Mouse (Mus musculus) CD8-positive naive resting alpha-beta T cell, adult 2 months (primary cell): ENCODE data around the gene Pip5kl1.

Experiments
- DNase-seq, 2 experiments: peaks; one replicate each; pipeline ENCODE4 v3.0.0; 2022; ENCODE audit warnings: low read depth in 2 of 2, low spot score in 2 of 2

The Pip5kl1 gene

DNA sequence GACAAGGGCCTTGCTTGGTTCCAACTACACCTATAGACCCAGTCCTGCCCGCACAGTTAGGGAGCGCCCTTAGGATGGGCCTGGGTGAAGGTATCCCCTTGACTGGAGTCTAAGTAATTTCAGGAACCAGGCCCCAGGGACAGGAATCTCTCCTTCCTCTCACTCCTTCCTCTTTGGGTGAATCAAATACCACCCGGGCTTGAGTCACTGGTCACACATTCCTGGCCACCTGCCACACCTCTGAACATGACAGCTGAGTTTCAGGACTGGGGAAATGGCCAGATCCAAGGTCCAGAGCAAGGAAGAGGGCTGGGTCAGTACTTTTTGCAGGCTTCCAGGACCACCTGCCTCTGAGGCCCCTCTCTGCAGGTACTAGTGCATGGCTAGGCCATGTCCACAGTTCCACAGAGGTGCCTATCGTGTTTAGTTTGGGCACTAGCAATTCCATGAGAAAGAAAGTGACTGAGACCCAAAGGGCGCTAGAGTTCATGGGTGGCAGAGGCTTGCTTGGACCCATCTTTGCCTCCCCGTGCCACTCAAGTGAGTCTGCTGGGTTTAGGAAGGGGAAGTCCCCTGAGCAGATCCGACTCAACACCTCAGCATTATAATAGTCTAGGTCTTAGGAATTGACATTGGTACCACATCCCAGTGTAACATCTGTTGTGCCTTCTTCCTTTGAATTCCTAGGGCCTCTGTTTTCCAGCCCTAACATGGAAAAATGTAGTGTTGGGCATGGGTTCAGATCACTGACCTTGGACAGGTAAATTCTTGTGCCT is 26.4 kb upstream of the Pip5kl1 start:
- no peak for DNase-seq

DNA sequence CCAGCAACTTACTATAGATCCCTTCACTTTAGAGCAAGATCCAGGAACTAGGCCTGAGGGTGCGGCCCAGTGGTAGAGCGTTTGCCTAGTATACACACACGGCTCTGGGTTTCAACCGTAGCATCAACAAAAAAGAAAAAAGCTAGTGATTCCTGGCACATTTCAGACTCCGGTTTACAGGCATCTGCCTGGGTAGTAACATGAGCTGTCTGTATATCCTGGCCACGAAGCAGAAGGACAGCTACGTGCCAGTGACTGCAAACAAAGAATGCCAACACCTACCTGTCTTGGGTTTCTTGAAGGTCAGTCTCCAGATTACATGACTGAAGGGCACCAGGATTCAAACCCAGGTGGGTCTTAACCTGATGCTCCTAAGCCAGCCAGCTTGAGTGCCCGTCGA is 25.4 kb upstream of the Pip5kl1 start:
- DNase-seq = no peak

DNA sequence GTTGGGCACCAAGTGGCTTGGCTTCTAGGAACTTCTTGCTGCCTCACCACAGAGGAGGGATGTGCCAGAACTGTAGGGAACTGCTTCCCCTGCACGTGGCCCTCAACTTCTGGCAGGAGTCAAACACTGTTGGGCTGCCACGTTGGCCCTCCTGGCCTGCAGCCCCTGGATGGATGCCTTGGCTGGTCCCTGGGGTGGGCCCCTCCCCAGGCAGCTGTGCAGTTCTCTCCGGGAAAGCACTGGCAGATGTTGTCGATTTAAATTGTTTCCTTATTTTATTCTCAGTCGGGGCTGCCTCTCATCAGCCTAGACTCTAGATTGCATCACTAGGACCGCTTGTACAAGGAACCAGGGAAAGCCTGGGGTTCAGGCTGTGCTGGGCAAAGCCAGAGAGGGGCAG is 24.8 kb upstream of the Pip5kl1 start:
- no peak for DNase-seq

DNA sequence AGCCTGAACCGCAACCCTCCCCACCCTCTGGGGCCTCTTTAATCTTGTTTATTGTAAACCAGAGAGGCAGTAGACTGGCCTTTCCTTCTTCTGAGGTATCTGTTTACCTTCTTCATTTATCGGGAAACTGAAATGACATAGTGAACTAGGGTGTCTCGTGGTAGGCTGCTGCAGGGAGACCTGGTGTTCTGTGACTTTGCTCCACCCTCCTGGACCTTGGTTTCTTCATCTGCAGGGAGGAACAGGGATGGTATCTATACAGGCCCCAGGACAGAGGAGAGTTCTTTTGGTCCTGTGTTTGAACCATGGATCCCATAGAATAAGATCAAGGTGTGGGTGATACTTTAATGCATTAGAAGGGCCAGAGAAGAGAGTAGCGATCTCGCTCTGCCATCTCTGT is 23.4 kb upstream of the Pip5kl1 start:
- no peak for DNase-seq

DNA sequence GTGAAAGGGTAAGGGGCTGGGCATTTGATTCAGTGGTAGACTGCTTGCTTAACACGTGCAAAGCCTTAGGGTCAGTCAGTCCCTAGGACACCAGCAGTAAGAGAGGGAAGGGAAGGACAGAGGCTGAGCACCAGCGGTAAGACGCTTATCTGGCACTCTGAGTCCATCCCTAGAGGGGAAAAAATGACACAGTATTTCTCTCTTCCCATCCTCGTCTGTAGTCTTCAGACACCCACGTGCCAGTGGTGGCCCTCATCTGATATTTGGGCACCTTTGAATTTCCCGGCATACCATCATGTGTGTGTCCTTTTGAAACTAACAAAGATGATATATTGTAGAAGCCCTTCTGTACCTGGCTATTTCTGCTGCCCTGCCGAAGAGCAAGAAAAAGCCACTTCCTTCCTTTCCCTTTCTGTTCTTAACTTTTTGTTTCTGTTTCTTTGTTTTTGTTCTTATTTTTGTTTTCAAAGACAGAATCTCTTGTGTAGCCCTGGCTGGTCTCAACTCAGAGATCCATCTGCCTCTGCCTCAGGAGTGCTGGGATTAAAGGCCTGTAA is 20.9 kb upstream of the Pip5kl1 start:
- peak in 1 of 2 experiments; percentile 44 for DNase-seq

DNA sequence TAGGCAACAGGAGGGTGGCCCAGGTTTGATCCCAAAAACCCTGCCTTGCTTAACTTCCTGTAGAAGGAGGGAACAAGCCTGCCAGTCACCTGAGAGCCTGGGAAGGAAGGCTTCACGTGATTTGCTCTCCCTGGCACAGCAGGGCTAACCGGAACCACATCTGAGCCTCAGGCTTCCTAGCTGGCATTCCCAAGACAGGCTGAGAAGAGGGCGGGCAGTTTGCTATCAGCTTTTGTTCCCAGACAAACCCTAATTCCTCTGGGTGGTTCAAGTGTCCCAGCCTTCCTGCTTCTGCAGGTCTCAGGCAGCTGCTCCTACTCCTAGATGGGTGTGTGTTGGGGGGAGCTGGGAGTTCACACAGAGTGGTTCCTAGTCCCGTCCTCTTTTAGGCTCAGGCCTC is 19.1 kb upstream of the Pip5kl1 start:
- DNase-seq = no peak

DNA sequence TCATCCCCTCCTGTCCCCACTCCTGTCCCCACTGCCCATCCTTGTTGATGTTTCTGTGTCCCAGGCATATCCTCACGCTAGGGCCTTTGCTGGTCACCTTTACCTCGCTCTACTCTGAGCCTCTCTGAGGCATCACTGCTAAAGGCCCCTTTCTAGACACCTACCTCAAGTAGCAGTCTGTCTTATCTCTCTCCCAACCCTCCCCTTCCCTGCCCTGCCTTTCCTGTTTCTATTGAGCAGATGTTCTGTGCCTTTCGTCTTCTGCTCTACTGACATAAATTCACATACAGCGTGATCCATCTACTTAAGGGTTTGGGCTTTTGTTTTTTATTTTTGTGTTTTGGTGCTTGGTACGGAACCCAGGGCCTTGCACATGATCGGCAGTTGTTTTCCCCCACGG is 18.6 kb upstream of the Pip5kl1 start:
- no peak for DNase-seq

DNA sequence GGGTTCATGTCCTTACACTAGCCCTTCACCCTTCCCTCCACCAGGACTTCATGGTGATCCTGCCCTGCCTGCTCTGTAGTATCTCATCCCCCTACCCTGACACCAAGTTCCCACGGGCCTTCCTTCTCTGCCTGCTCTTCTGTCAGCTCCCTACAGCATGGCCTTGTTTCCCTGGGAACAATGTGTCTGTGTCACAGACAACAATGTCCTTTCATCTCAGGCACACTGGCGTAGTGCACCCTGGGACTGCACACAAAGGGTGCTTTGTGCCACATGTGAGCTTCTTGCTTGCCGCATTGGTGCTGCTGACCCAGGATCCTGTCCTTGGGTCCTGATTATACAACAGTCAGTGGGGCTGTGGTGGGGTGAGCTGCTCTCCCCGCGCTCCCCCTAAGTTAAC is 15.0 kb upstream of the Pip5kl1 start:
- no peak for DNase-seq

DNA sequence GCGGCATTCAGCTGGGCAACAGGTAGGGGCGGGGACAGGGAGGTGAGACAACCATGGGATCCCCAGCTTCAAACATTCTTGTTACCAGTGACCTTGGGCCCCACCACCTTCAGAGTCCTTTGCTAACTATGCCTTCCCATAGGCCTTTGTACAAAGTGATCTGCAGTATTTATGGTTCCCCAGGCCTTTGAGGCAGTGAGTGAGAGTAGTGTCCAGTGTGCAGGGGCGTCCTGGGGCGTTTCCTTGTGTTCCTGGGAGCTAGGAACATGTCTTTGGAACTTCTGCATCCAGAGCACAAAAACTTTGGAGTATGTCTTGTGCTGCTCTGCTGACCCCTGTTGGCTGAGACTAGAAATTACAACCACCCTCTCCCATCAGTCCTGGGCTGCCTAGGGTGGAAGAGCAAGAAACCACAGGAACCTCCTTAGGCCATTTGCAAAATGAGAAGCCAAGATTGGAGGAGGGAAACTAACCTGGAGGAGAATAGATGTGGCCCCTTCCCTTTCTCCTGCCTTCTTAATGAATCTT is 8.0 kb upstream of the Pip5kl1 start:
- DNase-seq = peak; percentile 52 to 73

DNA sequence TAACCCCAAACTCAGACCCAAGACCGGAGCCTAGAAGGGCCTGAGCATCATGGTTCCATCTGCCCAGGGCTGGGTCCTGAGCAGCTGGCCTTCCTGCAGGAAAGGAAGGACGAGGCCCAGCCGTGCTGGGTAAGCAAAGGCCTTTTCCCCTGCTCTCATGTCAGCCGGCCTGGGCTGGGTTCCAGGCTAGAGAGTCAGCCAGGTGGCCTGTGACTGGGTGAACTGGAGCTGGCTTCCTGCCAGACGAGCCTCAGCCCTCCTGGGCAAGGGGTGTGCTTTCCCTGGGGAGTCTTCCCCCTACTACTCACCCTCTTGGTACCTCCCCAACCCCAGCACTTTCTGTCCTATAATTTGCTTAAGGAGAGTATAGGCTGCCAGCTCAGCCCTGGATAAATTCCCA is 6.4 kb upstream of the Pip5kl1 start:
- DNase-seq = no peak

DNA sequence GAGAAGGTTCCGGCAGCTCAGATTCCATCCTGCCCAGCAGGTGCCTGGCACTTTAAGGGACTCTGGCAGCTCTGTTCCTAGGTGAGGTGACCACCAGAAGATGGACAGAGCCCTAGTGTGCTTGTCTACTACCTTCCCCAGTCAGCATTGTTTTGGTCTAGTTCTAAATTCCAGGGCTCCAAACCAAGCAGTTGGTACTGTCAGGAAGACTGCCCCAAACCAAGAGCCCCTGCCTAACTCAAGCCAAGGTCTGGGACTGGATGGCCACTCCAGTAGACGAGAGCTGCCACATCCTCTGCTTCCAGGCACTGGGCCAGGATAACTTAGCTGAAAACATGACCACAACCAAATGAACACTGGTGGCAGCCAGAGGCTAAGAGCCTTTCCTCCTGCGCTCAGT is 5.7 kb upstream of the Pip5kl1 start:
- no peak for DNase-seq

DNA sequence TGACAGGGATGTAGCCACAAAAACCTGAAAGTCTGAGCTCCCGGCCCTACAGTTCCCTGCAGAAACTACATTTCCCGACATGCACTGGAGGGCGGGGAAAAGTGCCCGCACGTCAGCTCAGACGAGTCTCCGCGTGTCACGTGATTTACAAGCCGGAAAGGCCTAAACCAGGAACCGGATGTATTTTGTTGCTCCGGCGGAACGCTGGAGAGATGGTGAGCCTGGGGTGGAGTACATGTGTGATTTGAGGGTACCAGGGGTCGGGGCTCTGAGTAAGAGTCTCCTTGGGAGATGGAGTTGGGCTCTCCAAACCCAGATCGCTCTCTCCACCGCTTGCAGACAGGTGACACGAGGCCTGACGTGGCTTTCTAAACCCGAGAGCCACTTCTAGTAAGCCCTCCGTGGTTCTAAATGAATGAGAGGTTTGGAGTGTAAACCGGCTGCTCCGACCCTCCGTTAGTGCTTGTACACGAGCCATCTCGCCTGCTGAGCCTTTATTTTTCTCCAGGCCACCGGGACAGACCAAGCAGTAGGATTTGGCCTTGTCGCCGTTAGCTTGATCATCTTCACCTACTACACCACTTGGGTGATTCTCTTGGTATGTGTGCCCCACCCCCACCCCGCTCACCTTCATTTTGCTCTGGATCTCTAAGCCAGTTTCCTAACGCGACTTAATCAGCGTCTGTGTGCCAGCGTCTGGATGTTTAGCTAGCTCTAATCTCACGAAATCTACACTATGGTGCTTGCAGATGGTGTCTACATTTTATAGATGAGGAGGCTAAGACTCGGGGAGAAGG is 3.7 kb upstream of the Pip5kl1 start, which contains the start of gene Dpm2:
Dpm2 (plus strand) TSS at position 161 of the 797 bp plus-strand sequence.
- peak; percentile 79 to 86 for DNase-seq

DNA sequence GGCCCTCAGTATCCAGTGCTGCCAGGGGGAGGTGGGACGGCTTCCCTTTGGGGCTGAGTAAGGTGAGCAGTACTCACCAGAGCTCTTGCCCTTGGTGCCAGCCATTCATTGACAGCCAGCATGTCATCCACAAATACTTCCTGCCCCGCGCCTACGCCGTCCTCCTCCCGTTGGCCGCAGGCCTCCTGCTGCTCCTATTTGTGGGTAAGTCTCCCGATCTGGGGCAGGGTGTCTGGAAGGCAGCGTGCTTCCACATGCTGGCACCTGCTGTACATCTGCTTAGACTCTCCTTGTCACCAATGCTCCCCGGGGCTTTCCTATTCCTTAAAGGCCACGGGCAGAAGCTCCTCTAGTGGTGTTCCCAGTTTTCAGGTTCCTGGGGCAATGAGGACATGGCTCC is 2.4 kb upstream of the Pip5kl1 start:
- no peak for DNase-seq

DNA sequence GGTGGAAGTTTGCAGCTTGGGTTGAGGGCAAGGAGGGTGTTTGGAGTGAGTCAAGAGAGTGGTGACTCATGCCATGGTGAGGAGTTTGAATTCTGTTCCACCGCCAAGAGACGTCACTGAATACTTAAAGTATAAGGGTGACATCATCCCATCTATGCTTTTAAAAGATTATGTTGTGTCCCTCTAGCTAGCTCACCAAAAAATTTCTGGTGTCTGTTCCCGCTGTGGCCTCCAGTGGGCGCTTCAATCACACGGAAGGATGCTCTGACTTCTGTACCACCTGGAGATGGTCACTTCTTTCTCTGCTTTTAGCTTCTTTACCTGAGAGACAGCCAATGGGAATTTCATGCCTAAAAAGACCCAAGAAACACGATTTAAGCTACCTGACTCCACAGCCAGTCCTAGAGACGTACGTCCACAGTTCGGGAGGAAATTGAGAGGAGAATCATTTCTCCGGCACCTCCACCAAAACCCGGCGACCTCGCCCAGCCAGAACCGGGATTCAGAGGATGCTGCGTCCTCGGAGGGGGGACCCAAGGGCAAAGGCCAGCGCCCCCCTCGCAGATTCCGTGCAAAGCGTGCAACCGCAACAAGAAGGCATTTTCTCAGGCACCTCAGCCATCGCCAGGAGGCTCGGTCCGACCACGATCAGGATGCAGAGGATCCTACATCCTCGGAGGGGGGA is 446 bp downstream of the Pip5kl1 start:
- peak; percentile 50 to 77 for DNase-seq

DNA sequence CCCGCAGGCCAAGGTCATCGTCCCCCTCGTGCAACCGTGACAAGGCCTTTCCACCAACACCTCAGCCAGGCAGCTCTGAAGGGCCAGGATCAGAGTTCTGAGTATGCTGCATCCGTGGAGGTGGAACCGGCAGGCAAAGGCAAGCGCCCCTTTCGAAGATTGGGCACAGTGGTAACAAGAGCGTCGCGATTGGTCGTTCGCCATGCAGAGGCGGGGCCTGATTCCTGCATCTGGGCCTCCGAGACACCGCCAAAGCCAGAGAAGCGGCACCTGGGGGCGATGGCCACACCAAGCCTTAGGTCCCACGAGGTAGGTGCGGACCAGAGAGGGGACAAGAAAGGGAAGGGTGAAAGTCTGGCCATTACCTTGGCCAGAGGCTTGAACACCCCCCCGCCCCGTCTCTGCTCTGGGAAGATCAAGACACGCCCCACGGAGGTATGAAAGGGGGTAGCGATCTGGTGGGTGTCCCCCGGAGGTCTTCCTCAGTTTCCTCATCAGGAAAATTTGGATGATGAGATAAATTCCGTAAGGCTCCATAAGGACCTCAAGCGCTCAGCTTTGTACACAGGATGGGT is 1.1 kb downstream of the Pip5kl1 start, which contains the start of gene 9430097D07Rik:
9430097D07Rik (minus strand) TSS at position 99 of the 575 bp plus-strand sequence.
- peak in 1 of 2 experiments; percentile 32 for DNase-seq

DNA sequence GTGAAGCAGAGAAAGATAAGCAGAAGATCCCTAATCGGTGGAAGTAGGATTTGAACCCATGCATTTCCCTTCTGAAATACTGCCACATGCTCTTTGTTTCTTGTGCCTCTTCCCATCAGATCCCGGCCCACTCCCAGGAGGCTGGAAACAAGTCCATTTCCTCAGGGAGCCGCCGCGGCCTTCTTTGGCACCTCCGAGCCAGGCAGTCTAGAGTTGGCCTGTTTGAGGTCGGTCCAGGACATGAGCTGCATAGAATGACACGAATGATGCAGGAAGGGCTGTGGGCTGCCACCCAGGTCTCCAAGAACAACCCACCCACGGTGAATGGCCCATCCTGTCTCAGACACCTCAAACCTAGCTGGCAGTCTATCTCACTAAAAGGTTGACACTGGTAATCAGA is 1.9 kb downstream of the Pip5kl1 start:
- no peak for DNase-seq

DNA sequence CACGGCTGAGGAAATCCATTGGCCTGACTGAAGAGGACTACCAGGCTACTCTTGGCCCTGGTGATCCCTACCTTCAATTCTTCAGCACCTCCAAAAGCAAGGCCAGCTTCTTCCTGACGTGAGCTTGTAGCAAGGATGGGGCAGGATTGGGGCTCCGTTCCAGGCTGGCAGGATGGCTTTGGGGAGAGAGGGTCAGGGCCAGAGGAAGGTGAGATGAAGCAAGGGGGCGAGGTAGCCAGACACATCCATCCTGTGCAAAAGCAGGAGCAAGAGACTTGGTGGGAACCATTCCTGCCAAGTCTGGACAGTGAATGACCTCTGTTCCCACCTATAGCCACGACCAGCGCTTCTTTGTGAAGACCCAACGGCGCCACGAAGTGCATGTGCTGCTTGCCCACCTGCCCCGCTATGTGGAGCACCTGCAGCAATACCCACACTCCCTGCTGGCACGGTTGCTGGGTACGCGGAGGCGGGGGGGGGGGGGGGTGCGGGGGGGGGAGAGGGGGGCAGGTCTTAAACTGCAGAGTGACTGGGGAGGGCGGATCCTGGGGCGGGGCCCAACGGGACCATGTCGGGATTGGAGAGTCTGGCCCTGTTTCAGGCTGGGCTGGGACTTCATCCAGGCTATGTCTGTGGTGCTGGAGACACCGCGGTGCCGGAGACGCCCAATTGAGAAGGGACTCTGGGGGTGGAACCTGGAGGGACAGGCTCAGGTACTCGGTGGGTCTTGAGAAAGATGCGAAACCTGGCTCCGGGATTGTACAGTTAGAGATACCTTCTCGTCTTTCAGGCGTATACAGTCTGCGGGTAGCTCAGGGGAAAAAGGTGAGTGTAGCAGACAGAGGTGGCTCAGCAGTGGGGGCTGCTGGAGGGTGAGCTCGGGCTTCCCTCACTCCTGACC is 3.8 kb downstream of the Pip5kl1 start:
- no peak for DNase-seq

DNA sequence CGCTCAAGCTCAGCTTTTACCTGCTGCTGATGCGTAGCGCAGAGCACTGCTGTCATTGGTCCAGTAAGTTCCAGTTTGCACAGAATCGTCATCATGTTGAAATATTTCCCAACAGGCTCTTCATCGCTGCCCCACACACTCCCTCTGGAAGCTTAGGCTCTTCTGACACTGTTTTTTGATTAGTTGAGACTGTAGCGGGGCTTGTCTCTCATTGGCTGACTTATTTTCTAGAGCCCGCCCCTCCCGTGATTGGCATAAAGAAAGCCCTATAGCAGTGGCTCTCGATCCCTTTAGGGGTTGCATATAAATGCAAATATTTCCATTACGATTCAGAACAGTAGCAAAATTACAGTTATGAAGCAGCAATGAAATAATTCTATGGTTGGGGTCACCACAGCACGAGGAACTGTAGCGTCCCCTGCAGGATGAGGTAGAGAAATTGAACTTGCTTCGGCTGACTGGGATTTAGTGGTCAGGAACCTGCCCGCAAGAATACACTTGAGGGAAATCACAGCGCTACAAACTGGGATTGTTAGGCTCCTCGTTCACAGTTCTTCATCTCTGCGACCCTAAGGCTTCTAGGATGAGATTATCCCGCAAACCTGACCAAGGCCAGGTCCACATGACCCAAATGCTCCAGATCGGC is 7.0 kb downstream of the Pip5kl1 start:
- DNase-seq = no peak
